Mouse (Mus musculus): Measurements from ENCODE around the gene Spint4.

GRCm38 (mm10) chr2:164705991-164706390 lies 7.7 kb downstream of the Spint4 start:
- TF ChIP-seq CTCF (IDR thresholded peaks at IDR 0.05; ENCODE audit: low read depth) (no peak), EP300 (IDR thresholded peaks at IDR 0.05; ENCODE audit: low read depth) (no peak)
